Mouse (Mus musculus) liver, adult 2 months (tissue): ENCODE measurements around the gene Polr2i. TPM values are rescaled to one million over a fixed set of nuclear protein-coding genes. Genes with fewer than 3 reads are reported as not detected.

ENCODE experiments used
- DNase-seq: peaks from one replicate; pipeline ENCODE4 v3.0.0-alpha.2; 2011; ENCODE audit warnings: low read depth, low spot score; ENCODE audit errors: extremely low read depth
- H3K27ac ChIP-seq: fragments of 200-500 bp; replicated peaks from 2 replicates; pipeline ENCODE4 v1.5.1; 2012; ENCODE audit warnings: low read depth, mild to moderate bottlenecking, control low read depth, inconsistent platforms, low read length; ENCODE audit not compliant: insufficient read depth
- H3K27me3 ChIP-seq: fragments of 200-500 bp; 2 replicates; pipeline ENCODE4 v1.6.1; 2012; ENCODE audit warnings: mild to moderate bottlenecking, moderate library complexity, low read length, inconsistent platforms; ENCODE audit not compliant: control insufficient read depth, insufficient read depth
- H3K36me3 ChIP-seq: fragments of 200-500 bp; 2 replicates; pipeline ENCODE4 v1.6.1; 2012; ENCODE audit warnings: low read length, inconsistent platforms; ENCODE audit not compliant: control insufficient read depth, insufficient read depth
- H3K4me1 ChIP-seq: fragments of 200-500 bp; 2 replicates; pipeline ENCODE4 v1.6.1; 2011; ENCODE audit warnings: low read length; ENCODE audit not compliant: control insufficient read depth, insufficient read depth
- H3K4me3 ChIP-seq: fragments of 200-500 bp; 2 replicates; pipeline ENCODE4 v1.5.1; 2011; ENCODE audit warnings: low read depth, mild to moderate bottlenecking, control low read depth, low read length, moderate library complexity; ENCODE audit not compliant: insufficient read depth
- H3K79me2 ChIP-seq: fragments of 200-500 bp; 2 replicates; pipeline ENCODE4 v1.6.1; 2012; ENCODE audit warnings: inconsistent platforms, mild to moderate bottlenecking, low read length, moderate library complexity; ENCODE audit not compliant: control insufficient read depth, insufficient read depth
- H3K9ac ChIP-seq: fragments of 200-500 bp; 2 replicates; pipeline ENCODE4 v1.6.1; 2012; ENCODE audit warnings: low read depth, mild to moderate bottlenecking, control low read depth, inconsistent platforms, low read length
- CTCF ChIP-seq: fragments of 200-500 bp; IDR thresholded peaks from 2 replicates; pipeline ENCODE4 v1.5.1; 2011; ENCODE audit warnings: low read depth, low read length, control low read depth
- POLR2A ChIP-seq: fragments of 200-500 bp; IDR thresholded peaks from 2 replicates; pipeline ENCODE4 v1.6.1; 2011; ENCODE audit warnings: low read length, control low read depth; ENCODE audit not compliant: insufficient read depth; ENCODE audit errors: extremely low read depth
- WGBS: fragments of 180-500 bp; shearing (Covaris S2); methylation state at CpG from one replicate; pipeline ENCODE4 v1.1.7; 2018; 5-methylcytosine and 5-hydroxymethylcytosine counted together
- polyA plus RNA-seq: library from polyadenylated mRNA; depleted of rRNA; stranded (reverse); fragments of >200 nt; gene quantifications from 2 replicates; pipeline ENCODE4 v1.2.3, GENCODE M21; 2012; rRNA removed
- total RNA-seq: library from RNA; depleted of rRNA; stranded (reverse); fragments of >200 nt; gene quantifications from 2 replicates; pipeline ENCODE4 v1.2.3, GENCODE M21; 2014; rRNA removed

Polr2i gene
- total and polyA plus RNA-seq, 2 experiments: 57.1 to 109 TPM

GRCm38 (mm10) chr7:30282740-30283139 lies 51.0 kb downstream of the Polr2i start:
- no peaks in the 10 kb centered on the region for H3K36me3 ChIP-seq
- H3K4me1 ChIP-seq: no peaks in the 10 kb centered on the region
- no peak overlapping the region for H3K27ac ChIP-seq
- 87% methylated on average over 7 of the region's 7 CpGs for WGBS
- TF ChIP-seq POLR2A: no peak
- TF ChIP-seq CTCF: no peak
- DNase-seq: no peak
- H3K4me3 ChIP-seq: no peak overlapping the region
- H3K79me2 ChIP-seq: no peaks in the 10 kb centered on the region
- no peaks in the 10 kb centered on the region for H3K27me3 ChIP-seq
- no peak overlapping the region for H3K9ac ChIP-seq

Other genes starting within 250 kb of the Polr2i start
- gene Zfp568, start 248.0 kb upstream of the Polr2i start, total RNA-seq: 8.7 and 8.8 TPM in 2 replicates
- 4.3 and 4.9 TPM in 2 replicates for gene Zfp568, start 248.0 kb upstream of the Polr2i start, polyA plus RNA-seq
- gene Zfp14, start 180.6 kb upstream of the Polr2i start, total RNA-seq: 1.1 TPM in 2 replicates
- 0.49 and 0.65 TPM in 2 replicates for gene Zfp14, start 180.6 kb upstream of the Polr2i start, polyA plus RNA-seq
- 0.40 and 0.46 TPM in 2 replicates for gene Zfp82, start 159.0 kb upstream of the Polr2i start, total RNA-seq
- gene Zfp82, start 159.0 kb upstream of the Polr2i start, polyA plus RNA-seq: 0.04 and 0.14 TPM in 2 replicates
- gene Gm26920, start 141.5 kb upstream of the Polr2i start, total RNA-seq: 0.13 TPM in 1 of 2 replicates, not detected in the other
- not detected in 2 replicates for gene Gm26920, start 141.5 kb upstream of the Polr2i start, polyA plus RNA-seq
- gene Zfp566, start 141.4 kb upstream of the Polr2i start, total RNA-seq: 0.37 and 0.67 TPM in 2 replicates
- 0.56 and 1.9 TPM in 2 replicates for gene Zfp566, start 141.4 kb upstream of the Polr2i start, polyA plus RNA-seq
- gene Zfp260, start 137.2 kb upstream of the Polr2i start, total RNA-seq: 19.0 and 19.6 TPM in 2 replicates
- 8.3 and 11.1 TPM in 2 replicates for gene Zfp260, start 137.2 kb upstream of the Polr2i start, polyA plus RNA-seq
- gene Zfp382, start 110.0 kb upstream of the Polr2i start, total RNA-seq: 0.54 and 0.74 TPM in 2 replicates
- gene Zfp382, start 110.0 kb upstream of the Polr2i start, polyA plus RNA-seq: 0.07 TPM in 1 of 2 replicates, not detected in the other
- 16.3 and 20.8 TPM in 2 replicates for gene Zfp146, start 62.2 kb upstream of the Polr2i start, total RNA-seq
- gene Zfp146, start 62.2 kb upstream of the Polr2i start, polyA plus RNA-seq: 5.1 and 6.9 TPM in 2 replicates
- 6.1 and 9.7 TPM in 2 replicates for gene Cox7a1, start 47.8 kb upstream of the Polr2i start, total RNA-seq
- gene Cox7a1, start 47.8 kb upstream of the Polr2i start, polyA plus RNA-seq: 2.0 and 2.8 TPM in 2 replicates
- 65.5 and 73.6 TPM in 2 replicates for gene Capns1, start 33.1 kb upstream of the Polr2i start, total RNA-seq
- gene Capns1, start 33.1 kb upstream of the Polr2i start, polyA plus RNA-seq: 235 and 253 TPM in 2 replicates
- gene Tbcb, start 324 bp downstream of the Polr2i start, total RNA-seq: 32.3 and 32.5 TPM in 2 replicates
- gene Tbcb, start 324 bp downstream of the Polr2i start, polyA plus RNA-seq: 21.5 and 22.1 TPM in 2 replicates
- gene Ovol3, start 3.8 kb downstream of the Polr2i start, total RNA-seq: not detected in 2 replicates
- 0.94 and 1.0 TPM in 2 replicates for gene Ovol3, start 3.8 kb downstream of the Polr2i start, polyA plus RNA-seq
- gene Thap8, start 48.1 kb downstream of the Polr2i start, total RNA-seq: not detected in 2 replicates
- not detected in 2 replicates for gene Thap8, start 48.1 kb downstream of the Polr2i start, polyA plus RNA-seq
- gene Wdr62, start 48.5 kb downstream of the Polr2i start, total RNA-seq: 0.55 and 0.81 TPM in 2 replicates
- 4.8 and 5.9 TPM in 2 replicates for gene Wdr62, start 48.5 kb downstream of the Polr2i start, polyA plus RNA-seq
- gene Clip3, start 59.8 kb downstream of the Polr2i start, total RNA-seq: 0.18 and 0.54 TPM in 2 replicates
- gene Clip3, start 59.8 kb downstream of the Polr2i start, polyA plus RNA-seq: 0.24 and 0.80 TPM in 2 replicates
- gene Alkbh6, start 76.8 kb downstream of the Polr2i start, total RNA-seq: 15.0 and 16.8 TPM in 2 replicates
- gene Alkbh6, start 76.8 kb downstream of the Polr2i start, polyA plus RNA-seq: 38.7 and 51.4 TPM in 2 replicates
- gene Syne4, start 82.9 kb downstream of the Polr2i start, total RNA-seq: 1.7 and 3.5 TPM in 2 replicates
- 2.2 and 4.9 TPM in 2 replicates for gene Syne4, start 82.9 kb downstream of the Polr2i start, polyA plus RNA-seq
- 0.18 and 0.34 TPM in 2 replicates for gene E130208F15Rik, start 89.8 kb downstream of the Polr2i start, total RNA-seq
- 0.06 and 0.39 TPM in 2 replicates for gene E130208F15Rik, start 89.8 kb downstream of the Polr2i start, polyA plus RNA-seq
- 4.0 and 4.4 TPM in 2 replicates for gene Sdhaf1, start 91.9 kb downstream of the Polr2i start, total RNA-seq
- 15.8 and 16.2 TPM in 2 replicates for gene Sdhaf1, start 91.9 kb downstream of the Polr2i start, polyA plus RNA-seq
- 0.74 and 1.7 TPM in 2 replicates for gene Lrfn3, start 130.8 kb downstream of the Polr2i start, total RNA-seq
- gene Lrfn3, start 130.8 kb downstream of the Polr2i start, polyA plus RNA-seq: 12.9 and 22.2 TPM in 2 replicates
- 46.1 and 57.6 TPM in 2 replicates for gene Tyrobp, start 181.8 kb downstream of the Polr2i start, total RNA-seq
- gene Tyrobp, start 181.8 kb downstream of the Polr2i start, polyA plus RNA-seq: 48.1 and 86.4 TPM in 2 replicates
- 1.9 and 2.1 TPM in 2 replicates for gene Hcst, start 187.9 kb downstream of the Polr2i start, total RNA-seq
- gene Hcst, start 187.9 kb downstream of the Polr2i start, polyA plus RNA-seq: 3.3 and 5.0 TPM in 2 replicates
- 0.55 and 1.0 TPM in 2 replicates for gene Nfkbid, start 189.8 kb downstream of the Polr2i start, total RNA-seq
- 0.52 and 0.92 TPM in 2 replicates for gene Nfkbid, start 189.8 kb downstream of the Polr2i start, polyA plus RNA-seq
- 0.18 and 0.74 TPM in 2 replicates for gene Aplp1, start 213.6 kb downstream of the Polr2i start, total RNA-seq
- gene Aplp1, start 213.6 kb downstream of the Polr2i start, polyA plus RNA-seq: 0.65 and 0.70 TPM in 2 replicates
- gene Kirrel2, start 225.7 kb downstream of the Polr2i start, total RNA-seq: not detected in 2 replicates
- not detected in 2 replicates for gene Kirrel2, start 225.7 kb downstream of the Polr2i start, polyA plus RNA-seq
- gene Nphs1, start 226.4 kb downstream of the Polr2i start, total RNA-seq: under 0.01 TPM in 1 of 2 replicates, not detected in the other
- not detected in 2 replicates for gene Nphs1, start 226.4 kb downstream of the Polr2i start, polyA plus RNA-seq